Mouse (Mus musculus) ES-E14 (cell line): ENCODE results near the gene Rasa3. TPM values are rescaled to one million over a fixed set of nuclear protein-coding genes. Genes with fewer than 3 reads are reported as not detected.

Experiments
- DNase-seq: peaks from one replicate; pipeline ENCODE4 v3.0.0-alpha.2; 2013; ENCODE audit warnings: low read depth, low spot score
- H3K27ac ChIP-seq: 2 replicates; pipeline ENCODE4 v1.5.1; 2012; ENCODE audit warnings: low read depth, mild to moderate bottlenecking, low read length, moderate library complexity, mixed read lengths; ENCODE audit not compliant: poor library complexity, insufficient read depth, severe bottlenecking
- H3K36me3 ChIP-seq: 2 replicates; pipeline ENCODE4 v1.6.1; 2012; ENCODE audit warnings: mild to moderate bottlenecking, low read length, moderate library complexity, mixed read lengths; ENCODE audit not compliant: control insufficient read depth, poor library complexity, insufficient read depth, severe bottlenecking
- H3K4me1 ChIP-seq, 2 experiments: fragments of 150-350 bp in 1 of 2; sonication (generic) in 1 of 2; 2 replicates each; pipeline ENCODE4 v1.6.1; 2012; ENCODE audit warnings: low read length in 2 of 2, mild to moderate bottlenecking in 1 of 2, mixed read lengths in 1 of 2; ENCODE audit not compliant: control insufficient read depth in 2 of 2, insufficient read depth in 2 of 2, poor library complexity in 1 of 2
- H3K4me3 ChIP-seq, 2 experiments: fragments of 150-350 bp in 1 of 2; sonication (generic) in 1 of 2; 2 replicates each; pipeline ENCODE4 v1.5.1; 2012; ENCODE audit warnings: low read length in 2 of 2, low read depth in 1 of 2, mild to moderate bottlenecking in 1 of 2, mixed read lengths in 1 of 2; ENCODE audit not compliant: insufficient read depth in 1 of 2, poor library complexity in 1 of 2, severe bottlenecking in 1 of 2
- H3K9ac ChIP-seq: 2 replicates; pipeline ENCODE4 v1.6.1; 2012; ENCODE audit warnings: low read depth, mild to moderate bottlenecking, low read length, mixed read lengths; ENCODE audit not compliant: poor library complexity, insufficient read depth, severe bottlenecking
- H3K9me3 ChIP-seq: fragments of 150-350 bp; sonication (generic); 2 replicates; pipeline ENCODE4 v1.6.1; 2012; ENCODE audit warnings: low read depth, mild to moderate bottlenecking, low read length; ENCODE audit not compliant: control insufficient read depth, insufficient read depth
- CHD2 ChIP-seq: IDR thresholded peaks from 2 replicates; pipeline ENCODE4 v1.6.1; 2014; ENCODE audit warnings: mild to moderate bottlenecking, low read depth, low read length, inconsistent platforms
- HCFC1 ChIP-seq: IDR thresholded peaks from 2 replicates; pipeline ENCODE4 v1.6.1; 2012; ENCODE audit warnings: low read length, inconsistent platforms, borderline replicate concordance; ENCODE audit not compliant: insufficient read depth
- MAFK ChIP-seq: IDR thresholded peaks from 2 replicates; pipeline ENCODE4 v1.6.1; 2014; ENCODE audit warnings: mild to moderate bottlenecking, low read depth, low read length, inconsistent platforms; ENCODE audit not compliant: insufficient read depth
- ZC3H11A ChIP-seq: IDR thresholded peaks from 2 replicates; pipeline ENCODE4 v1.6.1; 2012; ENCODE audit warnings: low read depth, mild to moderate bottlenecking, inconsistent platforms, low read length, borderline replicate concordance
- ZNF384 ChIP-seq: IDR thresholded peaks from 2 replicates; pipeline ENCODE4 v1.6.1; 2012; ENCODE audit warnings: low read depth, low read length, inconsistent platforms
- in situ Hi-C, 2 experiments: fragments of 600-800 bp; cut with MboI; formaldehyde crosslinking; loops; one replicate each; pipeline ENCODE4 v1.15.1; 2025; ENCODE audit warnings: low sequenced_read_pairs in 2 of 2, inconsistent platforms in 1 of 2; ENCODE audit not compliant: unreplicated experiment in 2 of 2
- total RNA-seq: library from RNA; depleted of rRNA; stranded (reverse); fragments of 300-350 nt; gene quantifications from 2 replicates; pipeline ENCODE4 v1.2.3, GENCODE M21; 2012

Gene Rasa3
- total RNA-seq, 1 experiment: 14.4 TPM

GRCm38 (mm10) chr8:13594884-13595323 is 82.5 kb downstream of the Rasa3 start:
- H3K4me3 ChIP-seq: no peak overlapping the region
- no peaks in the 10 kb centered on the region for H3K9me3 ChIP-seq
- in situ Hi-C loops: no loop called here
- DNase-seq: no peak
- H3K9ac ChIP-seq: no peak overlapping the region
- H3K4me1 ChIP-seq: no peaks in the 10 kb centered on the region; a peak in 1 of 4 replicates
- H3K36me3 ChIP-seq: 0 out of 2 replicates have a peak, but pooled peaks cover 2% of the 10 kb centered on the region
- TF ChIP-seq ZNF384 (no peak), HCFC1 (no peak), ZC3H11A (no peak), MAFK (no peak), CHD2 (no peak)
- H3K27ac ChIP-seq: no peak overlapping the region

GRCm38 (mm10) chr8:13593340-13593739 is 84.1 kb downstream of the Rasa3 start:
- H3K9me3 ChIP-seq: no peaks in the 10 kb centered on the region
- no peak for TF ChIP-seq MAFK
- TF ChIP-seq HCFC1: no peak
- TF ChIP-seq ZC3H11A: no peak
- no peak for TF ChIP-seq ZNF384
- TF ChIP-seq CHD2: no peak
- H3K36me3 ChIP-seq: 0 out of 2 replicates have a peak, but pooled peaks cover 2% of the 10 kb centered on the region
- no peak overlapping the region for H3K9ac ChIP-seq
- no peaks in the 10 kb centered on the region for H3K4me1 ChIP-seq
- no peak overlapping the region for H3K27ac ChIP-seq
- H3K4me3 ChIP-seq: no peak overlapping the region
- no peak for DNase-seq
- in situ Hi-C loops: no loop called here

GRCm38 (mm10) chr8:13591246-13591645 is 86.2 kb downstream of the Rasa3 start:
- no peak for DNase-seq
- TF ChIP-seq CHD2 (no peak), MAFK (no peak), HCFC1 (no peak), ZC3H11A (no peak), ZNF384 (no peak)
- Histone ChIP-seq H3K4me3 (no peak overlapping the region), H3K9me3 (no peaks in the 10 kb centered on the region), H3K36me3 (0 out of 2 replicates have a peak, but pooled peaks cover 2% of the 10 kb centered on the region), H3K4me1 (no peaks in the 10 kb centered on the region), H3K9ac (no peak overlapping the region), H3K27ac (no peak overlapping the region)
- in situ Hi-C loops: no loop called here

- Histone ChIP-seq H3K4me3 (no peak overlapping the region), H3K9ac (no peak overlapping the region), H3K36me3 (no peaks in the 10 kb centered on the region), H3K4me1 (no peaks in the 10 kb centered on the region), H3K27ac (no peak overlapping the region), H3K9me3 (no peaks in the 10 kb centered on the region)
- TF ChIP-seq MAFK (no peak), CHD2 (no peak), ZC3H11A (no peak), HCFC1 (no peak), ZNF384 (no peak)
- no peak for DNase-seq
- in situ Hi-C loops: no loop called here
These were observed 88.3 kb downstream of the Rasa3 start for GRCm38 (mm10) chr8:13589071-13589470.

GRCm38 (mm10) chr8:13584652-13585051 is 92.8 kb downstream of the Rasa3 start:
- no peak overlapping the region for H3K27ac ChIP-seq
- H3K9ac ChIP-seq: no peak overlapping the region
- H3K4me1 ChIP-seq: no peaks in the 10 kb centered on the region
- no peaks in the 10 kb centered on the region for H3K36me3 ChIP-seq
- no peak for TF ChIP-seq HCFC1
- TF ChIP-seq ZNF384: no peak
- TF ChIP-seq ZC3H11A: no peak
- no peak for TF ChIP-seq CHD2
- no peak for TF ChIP-seq MAFK
- in situ Hi-C loops: no loop called here
- no peak for DNase-seq
- H3K4me3 ChIP-seq: no peak overlapping the region
- H3K9me3 ChIP-seq: no peaks in the 10 kb centered on the region
